Mouse (Mus musculus): ENCODE measurements around the gene Scimp. TPM values are rescaled to one million over a fixed set of nuclear protein-coding genes. Genes with fewer than 3 reads are reported as not detected.

Gene Scimp
- total and polyA plus RNA-seq, 3 experiments, result 0.27 to 0.84 (median 0.70) TPM

GRCm38 (mm10) chr11:70745636-70746035, 66.8 kb downstream of the Scimp start:
- no peaks in the 10 kb centered on the region for H3K36me3 ChIP-seq (ENCODE audit: control insufficient read depth, insufficient read depth, low read length)
- DNase-seq, result no peak
- H3K79me2 ChIP-seq (replicated peaks; ENCODE audit: control insufficient read depth, insufficient read depth, low read length), result no peaks in the 10 kb centered on the region
- TF ChIP-seq POLR2A (IDR thresholded peaks at IDR 0.05; ENCODE audit: insufficient read depth, low read depth, low read length) (no peak), EP300 (IDR thresholded peaks at IDR 0.05; ENCODE audit: insufficient read depth, low read depth, low read length) (no peak), CTCF (IDR thresholded peaks at IDR 0.05) (no peak)
- H3K4me1 ChIP-seq (ENCODE audit: control insufficient read depth, insufficient read depth, low read length), result no peaks in the 10 kb centered on the region
- no peak overlapping the region for H3K27ac ChIP-seq
- H3K9ac ChIP-seq (ENCODE audit: low read depth, low read length), result no peak overlapping the region
- intact Hi-C loops (cut with DNase I), result no loop called here
- 77% methylated on average over 7 of the region's 7 CpGs for WGBS
- H3K27me3 ChIP-seq (ENCODE audit: control insufficient read depth, insufficient read depth, low read length), result no peaks in the 10 kb centered on the region
- H3K4me3 ChIP-seq, result no peak overlapping the region

GRCm38 (mm10) chr11:70742581-70743459, 69.6 kb downstream of the Scimp start:
- H3K36me3 ChIP-seq (ENCODE audit: control insufficient read depth, insufficient read depth, low read length), result no peaks in the 10 kb centered on the region
- no peak overlapping the region for H3K9ac ChIP-seq (ENCODE audit: low read depth, low read length)
- no peaks in the 10 kb centered on the region for H3K27me3 ChIP-seq (ENCODE audit: control insufficient read depth, insufficient read depth, low read length)
- H3K79me2 ChIP-seq (replicated peaks; ENCODE audit: control insufficient read depth, insufficient read depth, low read length), result no peaks in the 10 kb centered on the region
- H3K27ac ChIP-seq, result no peak overlapping the region
- H3K4me1 ChIP-seq (ENCODE audit: control insufficient read depth, insufficient read depth, low read length), result no peaks in the 10 kb centered on the region
- TF ChIP-seq EP300 (IDR thresholded peaks at IDR 0.05; ENCODE audit: insufficient read depth, low read depth, low read length), result no peak
- no peak for TF ChIP-seq CTCF (IDR thresholded peaks at IDR 0.05)
- no peak for TF ChIP-seq POLR2A (IDR thresholded peaks at IDR 0.05; ENCODE audit: insufficient read depth, low read depth, low read length)
- no peak for DNase-seq
- 76% methylated on average over 12 of the region's 12 CpGs for WGBS
- intact Hi-C loops (cut with DNase I), result no loop called here
- H3K4me3 ChIP-seq, result no peak overlapping the region

- no peak overlapping the region for H3K9ac ChIP-seq (ENCODE audit: low read depth, low read length)
- H3K27me3 ChIP-seq (ENCODE audit: control insufficient read depth, insufficient read depth, low read length), result no peaks in the 10 kb centered on the region
- 67% methylated on average over 7 of the region's 7 CpGs for WGBS
- DNase-seq, result no peak
- intact Hi-C loops (cut with DNase I), result no loop called here
- H3K27ac ChIP-seq, result no peak overlapping the region
- no peaks in the 10 kb centered on the region for H3K4me1 ChIP-seq (ENCODE audit: control insufficient read depth, insufficient read depth, low read length)
- no peak overlapping the region for H3K4me3 ChIP-seq
- no peaks in the 10 kb centered on the region for H3K79me2 ChIP-seq (replicated peaks; ENCODE audit: control insufficient read depth, insufficient read depth, low read length)
- TF ChIP-seq EP300 (IDR thresholded peaks at IDR 0.05; ENCODE audit: insufficient read depth, low read depth, low read length), result no peak
- H3K36me3 ChIP-seq (ENCODE audit: control insufficient read depth, insufficient read depth, low read length), result no peaks in the 10 kb centered on the region
Measured at GRCm38 (mm10) chr11:70742117-70742516, 70.3 kb downstream of the Scimp start.

GRCm38 (mm10) chr11:70741603-70742002, 70.8 kb downstream of the Scimp start:
- Histone ChIP-seq H3K9ac (ENCODE audit: low read depth, low read length) (no peak overlapping the region), H3K4me1 (ENCODE audit: control insufficient read depth, insufficient read depth, low read length) (no peaks in the 10 kb centered on the region), H3K4me3 (no peak overlapping the region), H3K36me3 (ENCODE audit: control insufficient read depth, insufficient read depth, low read length) (no peaks in the 10 kb centered on the region), H3K27me3 (ENCODE audit: control insufficient read depth, insufficient read depth, low read length) (no peaks in the 10 kb centered on the region), H3K79me2 (replicated peaks; ENCODE audit: control insufficient read depth, insufficient read depth, low read length) (no peaks in the 10 kb centered on the region), H3K27ac (no peak overlapping the region)
- TF ChIP-seq CTCF (IDR thresholded peaks at IDR 0.05) (no peak), POLR2A (IDR thresholded peaks at IDR 0.05; ENCODE audit: insufficient read depth, low read depth, low read length) (no peak), EP300 (IDR thresholded peaks at IDR 0.05; ENCODE audit: insufficient read depth, low read depth, low read length) (no peak)
- intact Hi-C loops (cut with DNase I), result no loop called here
- WGBS, result 90% methylated on average over 3 of the region's 3 CpGs
- DNase-seq, result no peak

Small RNA genes lying within 50 kb of the gene (microRNA-seq; reads per million reads assigned to microRNA genes)
- gene Gm22760, result 0 reads per million in 2 experiments

Other genes starting within 250 kb of the Scimp start
- 10 to 100 TPM; 41.3 to 46.8 TPM for gene Mink1, start 249.7 kb downstream of the Scimp start, total RNA-seq (2021)
- gene Mink1, start 249.7 kb downstream of the Scimp start, polyA plus RNA-seq (2012; rRNA removed), result 40.8 and 49.6 TPM in 2 replicates
- gene 4930544D05Rik, start 196.7 kb downstream of the Scimp start, total RNA-seq (2021), result not detected
- 0.31 TPM in 1 of 2 replicates, not detected in the other for gene 4930544D05Rik, start 196.7 kb downstream of the Scimp start, polyA plus RNA-seq (2012; rRNA removed)
- not detected for gene Chrne, start 193.4 kb downstream of the Scimp start, total RNA-seq (2021)
- not detected in 2 replicates for gene Chrne, start 193.4 kb downstream of the Scimp start, polyA plus RNA-seq (2012; rRNA removed)
- under 1 TPM; 0.34 to 0.98 TPM for gene Gp1ba, start 173.5 kb downstream of the Scimp start, total RNA-seq (2021)
- gene Gp1ba, start 173.5 kb downstream of the Scimp start, polyA plus RNA-seq (2012; rRNA removed), result 0.29 and 0.59 TPM in 2 replicates
- gene Rnf167, start 165.4 kb downstream of the Scimp start, total RNA-seq (2021), result 10 to 100 TPM; 50.8 to 58.7 TPM
- gene Rnf167, start 165.4 kb downstream of the Scimp start, polyA plus RNA-seq (2012; rRNA removed), result 65.0 and 80.9 TPM in 2 replicates
- 100 to 1,000 TPM; 532 to 626 TPM for gene Slc25a11, start 165.1 kb downstream of the Scimp start, total RNA-seq (2021)
- gene Slc25a11, start 165.1 kb downstream of the Scimp start, polyA plus RNA-seq (2012; rRNA removed), result 632 and 932 TPM in 2 replicates
- gene Pfn1, start 157.9 kb downstream of the Scimp start, total RNA-seq (2021), result 100 to 1,000 TPM; 270 to 280 TPM
- 439 and 479 TPM in 2 replicates for gene Pfn1, start 157.9 kb downstream of the Scimp start, polyA plus RNA-seq (2012; rRNA removed)
- 1,000 to 10,000 TPM; 1,523 to 1,659 TPM for gene Eno3, start 155.4 kb downstream of the Scimp start, total RNA-seq (2021)
- gene Eno3, start 155.4 kb downstream of the Scimp start, polyA plus RNA-seq (2012; rRNA removed), result 1,222 and 1,919 TPM in 2 replicates
- gene Spag7, start 143.2 kb downstream of the Scimp start, total RNA-seq (2021), result 10 to 100 TPM; 82.8 to 99.4 TPM
- 72.9 and 87.8 TPM in 2 replicates for gene Spag7, start 143.2 kb downstream of the Scimp start, polyA plus RNA-seq (2012; rRNA removed)
- gene Camta2, start 124.5 kb downstream of the Scimp start, total RNA-seq (2021), result 10 to 100 TPM; 37.8 to 37.9 TPM
- 27.6 and 32.5 TPM in 2 replicates for gene Camta2, start 124.5 kb downstream of the Scimp start, polyA plus RNA-seq (2012; rRNA removed)
- 1 to 10 TPM; 6.3 to 6.9 TPM for gene Inca1, start 112.4 kb downstream of the Scimp start, total RNA-seq (2021)
- gene Inca1, start 112.4 kb downstream of the Scimp start, polyA plus RNA-seq (2012; rRNA removed), result 4.6 and 5.4 TPM in 2 replicates
- 100 to 1,000 TPM; 477 to 524 TPM for gene Kif1c, start 112.0 kb downstream of the Scimp start, total RNA-seq (2021)
- 153 and 228 TPM in 2 replicates for gene Kif1c, start 112.0 kb downstream of the Scimp start, polyA plus RNA-seq (2012; rRNA removed)
- 1 to 10 TPM; 7.5 to 8.5 TPM for gene Zfp3, start 48.4 kb downstream of the Scimp start, total RNA-seq (2021)
- 1.5 and 3.5 TPM in 2 replicates for gene Zfp3, start 48.4 kb downstream of the Scimp start, polyA plus RNA-seq (2012; rRNA removed)
- 10 to 100 TPM; 36.0 to 37.2 TPM for gene Rabep1, start 32.2 kb upstream of the Scimp start, total RNA-seq (2021)
- 3.7 and 7.7 TPM in 2 replicates for gene Rabep1, start 32.2 kb upstream of the Scimp start, polyA plus RNA-seq (2012; rRNA removed)
- 10 to 100 TPM; 47.3 TPM for gene Nup88, start 157.4 kb upstream of the Scimp start, total RNA-seq (2021)
- gene Nup88, start 157.4 kb upstream of the Scimp start, polyA plus RNA-seq (2012; rRNA removed), result 24.4 and 42.4 TPM in 2 replicates
- gene Rpain, start 157.6 kb upstream of the Scimp start, total RNA-seq (2021), result 10 to 100 TPM; 13.8 to 16.3 TPM
- 14.8 and 28.1 TPM in 2 replicates for gene Rpain, start 157.6 kb upstream of the Scimp start, polyA plus RNA-seq (2012; rRNA removed)
- 100 to 1,000 TPM; 195 to 216 TPM for gene C1qbp, start 170.4 kb upstream of the Scimp start, total RNA-seq (2021)
- gene C1qbp, start 170.4 kb upstream of the Scimp start, polyA plus RNA-seq (2012; rRNA removed), result 99.0 and 122 TPM in 2 replicates
- 10 to 100 TPM in 1 of 2 experiments, 1 to 10 TPM in 1; 8.5 to 10.2 TPM for gene Dhx33, start 191.9 kb upstream of the Scimp start, total RNA-seq (2021)
- 12.9 and 18.9 TPM in 2 replicates for gene Dhx33, start 191.9 kb upstream of the Scimp start, polyA plus RNA-seq (2012; rRNA removed)
- 1 to 10 TPM; 7.5 to 9.2 TPM for gene Mis12, start 207.0 kb upstream of the Scimp start, total RNA-seq (2021)
- gene Mis12, start 207.0 kb upstream of the Scimp start, polyA plus RNA-seq (2012; rRNA removed), result 3.4 and 4.5 TPM in 2 replicates
- 10 to 100 TPM; 35.8 to 42.2 TPM for gene Derl2, start 207.3 kb upstream of the Scimp start, total RNA-seq (2021)
- 14.2 and 29.8 TPM in 2 replicates for gene Derl2, start 207.3 kb upstream of the Scimp start, polyA plus RNA-seq (2012; rRNA removed)
- gene 6330403K07Rik, start 220.9 kb upstream of the Scimp start, total RNA-seq (2021), result under 1 TPM; 0.31 to 0.59 TPM
- gene 6330403K07Rik, start 220.9 kb upstream of the Scimp start, polyA plus RNA-seq (2012; rRNA removed), result 0.47 and 0.56 TPM in 2 replicates